Mouse (Mus musculus) spleen, adult 2 months (tissue): ENCODE data around the gene Sox4.

Experiments
- CTCF ChIP-seq: fragments of 200-500 bp; IDR thresholded peaks from 2 replicates; pipeline ENCODE4 v1.5.1; 2011; ENCODE audit warnings: mild to moderate bottlenecking, inconsistent platforms; ENCODE audit not compliant: insufficient read depth, insufficient read length, insufficient replicate concordance; ENCODE audit errors: extremely low read depth
- POLR2A ChIP-seq: fragments of 200-500 bp; IDR thresholded peaks from 2 replicates; pipeline ENCODE4 v1.6.1; 2011; ENCODE audit warnings: low read depth, low read length, inconsistent platforms

- TF ChIP-seq CTCF, result no peak
- TF ChIP-seq POLR2A, result no peak
Observed at GRCm38 (mm10) chr13:28952576-28953571, 639 bp downstream of the Sox4 start.
